Mouse (Mus musculus): ENCODE data around the gene AK157302.

DNA sequence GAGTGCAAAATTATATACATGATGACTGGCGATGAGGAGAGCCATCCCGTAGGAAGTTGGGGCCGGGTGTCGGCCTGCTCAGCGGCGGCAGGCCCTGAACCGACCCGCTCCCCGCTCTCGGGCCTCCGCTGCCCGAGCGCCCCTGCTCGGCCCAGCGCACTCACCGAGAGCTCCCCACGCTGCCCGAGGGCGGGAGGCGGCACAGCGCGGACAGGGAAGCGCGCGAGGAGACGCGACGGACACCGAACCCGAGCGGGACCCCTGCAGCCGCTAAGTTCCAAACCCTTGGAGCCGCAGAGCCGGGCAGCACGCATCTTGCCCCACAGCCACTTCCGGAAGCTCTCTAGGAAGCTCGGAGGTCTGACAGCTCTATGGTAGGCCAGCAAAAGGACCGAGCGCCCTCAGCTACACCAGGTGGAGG lies 35.8 kb downstream of the AK157302 start, which contains the start of gene Zkscan8:
- no peak for TF ChIP-seq E2F4 (IDR thresholded peaks at IDR 0.05; ENCODE audit: insufficient read depth)
- TF ChIP-seq POLR2A (IDR thresholded peaks at IDR 0.05; ENCODE audit: insufficient read length, low read depth): peak; percentile 71
- peak in 1 of 3 experiments; percentile 3 for TF ChIP-seq MYOD1 (IDR thresholded peaks at IDR 0.05; ENCODE audit: control insufficient read depth in 1 of 3, insufficient read length in 2 of 3, low read depth in 2 of 3)

All from myocyte (in vitro differentiated cells).